Mouse (Mus musculus): ENCODE results near the gene Ugt2b34. TPM values are rescaled to one million over a fixed set of nuclear protein-coding genes. Genes with fewer than 3 reads are reported as not detected.

Ugt2b34 gene
- polyA plus RNA-seq, 1 experiment from 2014 or later, result 5.5 TPM

Other genes starting within 250 kb of the Ugt2b34 start
- gene Tmprss11b, start 230.6 kb downstream of the Ugt2b34 start, polyA plus RNA-seq (2014; fragmentation: Nextera tagmentation; extraction: Ambion mirVana), result not detected in 2 replicates
- gene Tmprss11e, start 161.1 kb downstream of the Ugt2b34 start, polyA plus RNA-seq (2014; fragmentation: Nextera tagmentation; extraction: Ambion mirVana), result not detected in 2 replicates
- 56.6 and 58.2 TPM in 2 replicates for gene Ythdc1, start 102.7 kb downstream of the Ugt2b34 start, polyA plus RNA-seq (2014; fragmentation: Nextera tagmentation; extraction: Ambion mirVana)
- not detected in 2 replicates for gene Ugt2b1, start 19.6 kb upstream of the Ugt2b34 start, polyA plus RNA-seq (2014; fragmentation: Nextera tagmentation; extraction: Ambion mirVana)
- not detected in 2 replicates for gene Ugt2b35, start 93.9 kb upstream of the Ugt2b34 start, polyA plus RNA-seq (2014; fragmentation: Nextera tagmentation; extraction: Ambion mirVana)
- 0.37 TPM in 1 of 2 replicates, not detected in the other for gene Ugt2b36, start 185.6 kb upstream of the Ugt2b34 start, polyA plus RNA-seq (2014; fragmentation: Nextera tagmentation; extraction: Ambion mirVana)
- gene Ugt2b5, start 233.4 kb upstream of the Ugt2b34 start, polyA plus RNA-seq (2014; fragmentation: Nextera tagmentation; extraction: Ambion mirVana), result 4.7 and 8.4 TPM in 2 replicates